Comparison of ENCODE assay signal across 12 mouse cellular contexts in genomic region chr11:96873601-96874140, GRCm38 (mm10). TPM values are rescaled to one million over a fixed set of nuclear protein-coding genes. Genes with fewer than 3 reads are reported as not detected.
A peak's percentile ranks its signal among the peaks of the same experiment; 100 is the strongest.
DNase-seq lines count a peak whose midpoint lies in the region; ATAC-seq and TF ChIP-seq lines count a peak whose summit lies in the region.
"Had no signal": no experiment of that assay in that cellular context is flagged by ENCODE, and none has a peak within 500 bp of the region (broad histone marks: within the 10 kb centered on the region; RNA-seq: fewer than 3 reads in every experiment).

No protein-coding gene starts in this region.

- H3K9me3 ChIP-seq in kidney, embryonic 14.5 days (ENCODE audit: control insufficient read depth, low read length): no peaks in the 10 kb centered on the region
- H3K9me3 ChIP-seq in forebrain, embryonic 10.5 days: no peaks in the 10 kb centered on the region
- H3K9me3 ChIP-seq in hindbrain, embryonic 16.5 days (ENCODE audit: control insufficient read depth, low read length): no peaks in the 10 kb centered on the region
- H3K9me3 ChIP-seq in neural tube, embryonic 12.5 days: no peaks in the 10 kb centered on the region

- no peak for ATAC-seq in kidney, embryonic 14.5 days (ENCODE audit: low FRiP score, low TSS enrichment)
- ATAC-seq in hindbrain, embryonic 16.5 days: no peak
- no peak for ATAC-seq in neural tube, embryonic 12.5 days (ENCODE audit: low FRiP score, low read depth)

- H3K27ac ChIP-seq in kidney, embryonic 14.5 days (ENCODE audit: low read depth, low read length): peak overlapping the region; percentile 11; the same call in 1 of the 2 replicates
- H3K27ac ChIP-seq in kidney, adult 2 months (ENCODE audit: insufficient read depth, low read depth, low read length): no peak overlapping the region
- H3K27ac ChIP-seq in forebrain, embryonic 10.5 days: peak overlapping the region; percentile 95
- H3K27ac ChIP-seq in hindbrain, embryonic 16.5 days (ENCODE audit: low read depth, low read length): peak overlapping the region; percentile 96
- peak overlapping the region; percentile 99 for H3K27ac ChIP-seq in neural tube, embryonic 12.5 days

- no peak overlapping the region for H3K4me3 ChIP-seq in kidney, embryonic 14.5 days (ENCODE audit: low read length)
- no peak overlapping the region for H3K4me3 ChIP-seq in kidney, adult 2 months (ENCODE audit: insufficient read depth, low read depth, low read length)
- H3K4me3 ChIP-seq in forebrain, embryonic 10.5 days: peak overlapping the region; percentile 39
- no peak overlapping the region for H3K4me3 ChIP-seq in hindbrain, embryonic 16.5 days (ENCODE audit: low read length)
- H3K4me3 ChIP-seq in neural tube, embryonic 12.5 days: no peak overlapping the region
- H3K4me3 ChIP-seq: erythroblast, embryonic 14.5 days had no signal

- 35% methylated on average over 11 of the region's 11 CpGs for WGBS in kidney, embryonic 14.5 days
- 80% methylated on average over 11 of the region's 11 CpGs for WGBS in kidney, adult 2 months
- 7% methylated on average over 11 of the region's 11 CpGs for WGBS in forebrain, embryonic 10.5 days
- WGBS in hindbrain, embryonic 16.5 days: 17% methylated on average over 11 of the region's 11 CpGs
- 4% methylated on average over 11 of the region's 11 CpGs for WGBS in neural tube, embryonic 12.5 days

- no peaks in the 10 kb centered on the region for H3K36me3 ChIP-seq in kidney, embryonic 14.5 days (ENCODE audit: control insufficient read depth, insufficient read depth, low read length)
- no peaks in the 10 kb centered on the region for H3K36me3 ChIP-seq in kidney, adult 2 months (ENCODE audit: control insufficient read depth, insufficient read depth, low read length)
- H3K36me3 ChIP-seq in forebrain, embryonic 10.5 days (replicated peaks): no peaks in the 10 kb centered on the region
- no peaks in the 10 kb centered on the region for H3K36me3 ChIP-seq in hindbrain, embryonic 16.5 days (ENCODE audit: control insufficient read depth, insufficient read depth, low read length)
- no peaks in the 10 kb centered on the region for H3K36me3 ChIP-seq in neural tube, embryonic 12.5 days

- no peak for TF ChIP-seq POLR2A in kidney, adult 2 months (IDR thresholded peaks at IDR 0.05; ENCODE audit: low read depth, low read length)

- H3K9ac ChIP-seq in kidney, embryonic 14.5 days (ENCODE audit: low read depth, low read length): no peak overlapping the region
- H3K9ac ChIP-seq in hindbrain, embryonic 16.5 days (ENCODE audit: low read depth, low read length): peak overlapping the region; percentile 44
- peak overlapping the region; percentile 66 for H3K9ac ChIP-seq in neural tube, embryonic 12.5 days

- TF ChIP-seq CTCF in kidney, adult 2 months (conservative IDR thresholded peaks at IDR 0.05; ENCODE audit: insufficient read depth, insufficient read length, low read depth, low read length): no peak

- H3K27me3 ChIP-seq in kidney, embryonic 14.5 days (ENCODE audit: control insufficient read depth, insufficient read depth, low read length): peaks cover 6% of the 10 kb centered on the region; the same call in 1 of the 2 replicates
- no peaks in the 10 kb centered on the region for H3K27me3 ChIP-seq in kidney, adult 2 months (replicated peaks; ENCODE audit: control insufficient read depth, insufficient read depth, low read length)
- H3K27me3 ChIP-seq in forebrain, embryonic 10.5 days (ENCODE audit: poor library complexity, severe bottlenecking): no peaks in the 10 kb centered on the region
- no peaks in the 10 kb centered on the region for H3K27me3 ChIP-seq in hindbrain, embryonic 16.5 days (replicated peaks; ENCODE audit: control insufficient read depth, insufficient read depth, low read length)
- H3K27me3 ChIP-seq in neural tube, embryonic 12.5 days (replicated peaks): no peaks in the 10 kb centered on the region

- H3K4me2 ChIP-seq in kidney, embryonic 14.5 days (replicated peaks; ENCODE audit: low read depth, low read length): no peak overlapping the region
- H3K4me2 ChIP-seq in hindbrain, embryonic 16.5 days (ENCODE audit: low read length): no peak overlapping the region
- peak overlapping the region; percentile 50 for H3K4me2 ChIP-seq in neural tube, embryonic 12.5 days (replicated peaks)

- peaks cover 20% of the 10 kb centered on the region for H3K4me1 ChIP-seq in kidney, embryonic 14.5 days (ENCODE audit: control insufficient read depth, insufficient read depth, low read length)
- H3K4me1 ChIP-seq in kidney, adult 2 months (ENCODE audit: control insufficient read depth, insufficient read depth, low read length): no peaks in the 10 kb centered on the region
- peaks cover 90% of the 10 kb centered on the region for H3K4me1 ChIP-seq in forebrain, embryonic 10.5 days
- peaks cover 50% of the 10 kb centered on the region for H3K4me1 ChIP-seq in hindbrain, embryonic 16.5 days (ENCODE audit: control insufficient read depth, insufficient read depth, low read depth, low read length)
- H3K4me1 ChIP-seq in neural tube, embryonic 12.5 days: peaks cover 64% of the 10 kb centered on the region

- no peak for DNase-seq in kidney, adult 2 months
- DNase-seq in forebrain, embryonic 10.5 days (ENCODE audit: extremely low spot score, low spot score): peak; percentile 73
- DNase-seq in adrenal gland, adult 18-20 months (ENCODE audit: low spot score in 2 of 2): no peak
- DNase-seq in urinary bladder, adult 18-20 months (ENCODE audit: low spot score in 2 of 2): no peak
- no peak for DNase-seq in T-cell, adult 2 months (ENCODE audit: low spot score)
- DNase-seq: adrenal gland, postnatal 25 days had no signal

RNA-seq across cellular contexts. Expression of gene Copz2, which starts 24.0 kb away (rescaled TPM):
- 94.7 and 106 TPM in 2 replicates for polyA plus RNA-seq in kidney, embryonic 14.5 days (2014; fragmentation: Nextera tagmentation; extraction: Ambion mirVana)
- 56.2 and 61.6 TPM in 2 replicates for polyA plus RNA-seq in kidney, adult 2 months (2012; rRNA removed)
- polyA plus RNA-seq in forebrain, embryonic 10.5 days (2016; fragmentation: Nextera tagmentation; extraction: Ambion mirVana): 25.1 and 25.6 TPM in 2 replicates
- 22.2 and 27.4 TPM in 2 replicates for polyA plus RNA-seq in hindbrain, embryonic 16.5 days (2015; fragmentation: Nextera tagmentation; extraction: Ambion mirVana)
- polyA plus RNA-seq in neural tube, embryonic 12.5 days (2016; fragmentation: Nextera tagmentation; extraction: Ambion mirVana): 41.4 and 46.9 TPM in 2 replicates
- total RNA-seq in adrenal gland, adult 18-20 months (2021): 10 to 100 TPM; 56.5 to 60.6 TPM
- total RNA-seq: neutrophil, adult 5-6 weeks had no signal

RNA-seq across cellular contexts. Expression of gene Cdk5rap3, which starts 42.6 kb away (rescaled TPM):
- 66.9 and 69.1 TPM in 2 replicates for polyA plus RNA-seq in kidney, embryonic 14.5 days (2014; fragmentation: Nextera tagmentation; extraction: Ambion mirVana)
- polyA plus RNA-seq in kidney, adult 2 months (2012; rRNA removed): 35.6 and 37.2 TPM in 2 replicates
- 107 and 111 TPM in 2 replicates for polyA plus RNA-seq in forebrain, embryonic 10.5 days (2016; fragmentation: Nextera tagmentation; extraction: Ambion mirVana)
- 81.2 and 84.8 TPM in 2 replicates for polyA plus RNA-seq in hindbrain, embryonic 16.5 days (2015; fragmentation: Nextera tagmentation; extraction: Ambion mirVana)
- polyA plus RNA-seq in neural tube, embryonic 12.5 days (2016; fragmentation: Nextera tagmentation; extraction: Ambion mirVana): 99.3 and 103 TPM in 2 replicates
- total RNA-seq in adrenal gland, adult 18-20 months (2021): 10 to 100 TPM; 44.6 to 45.4 TPM

RNA-seq across cellular contexts. Expression of gene Nfe2l1, which starts 43.9 kb away (rescaled TPM):
- polyA plus RNA-seq in kidney, embryonic 14.5 days (2014; fragmentation: Nextera tagmentation; extraction: Ambion mirVana): 37.3 and 43.2 TPM in 2 replicates
- polyA plus RNA-seq in kidney, adult 2 months (2012; rRNA removed): 230 and 252 TPM in 2 replicates
- polyA plus RNA-seq in forebrain, embryonic 10.5 days (2016; fragmentation: Nextera tagmentation; extraction: Ambion mirVana): 64.7 and 66.0 TPM in 2 replicates
- polyA plus RNA-seq in hindbrain, embryonic 16.5 days (2015; fragmentation: Nextera tagmentation; extraction: Ambion mirVana): 83.3 and 86.9 TPM in 2 replicates
- polyA plus RNA-seq in neural tube, embryonic 12.5 days (2016; fragmentation: Nextera tagmentation; extraction: Ambion mirVana): 75.5 and 79.5 TPM in 2 replicates
- 100 to 1,000 TPM; 458 to 704 TPM for total RNA-seq in adrenal gland, adult 18-20 months (2021)

RNA-seq across cellular contexts. Expression of gene Prr15l, which starts 54.2 kb away (rescaled TPM):
- 33.7 and 36.3 TPM in 2 replicates for polyA plus RNA-seq in kidney, embryonic 14.5 days (2014; fragmentation: Nextera tagmentation; extraction: Ambion mirVana)
- polyA plus RNA-seq in kidney, adult 2 months (2012; rRNA removed): 114 and 119 TPM in 2 replicates
- 0.36 and 0.40 TPM in 2 replicates for polyA plus RNA-seq in forebrain, embryonic 10.5 days (2016; fragmentation: Nextera tagmentation; extraction: Ambion mirVana)
- 0.35 and 0.60 TPM in 2 replicates for polyA plus RNA-seq in hindbrain, embryonic 16.5 days (2015; fragmentation: Nextera tagmentation; extraction: Ambion mirVana)
- polyA plus RNA-seq in neural tube, embryonic 12.5 days (2016; fragmentation: Nextera tagmentation; extraction: Ambion mirVana): 0.05 and 0.61 TPM in 2 replicates
- under 1 TPM; 0.23 to 0.90 TPM for total RNA-seq in adrenal gland, adult 18-20 months (2021)
- total RNA-seq: left cerebral cortex, postnatal 36 days had no signal
